Mouse (Mus musculus): Measurements from ENCODE around the gene Mroh2a.

- TF ChIP-seq POLR2A (IDR thresholded peaks at IDR 0.05; ENCODE audit: extremely low read depth, insufficient read depth, low read length): no peak
- TF ChIP-seq CTCF (IDR thresholded peaks at IDR 0.05; ENCODE audit: extremely low read depth, insufficient read depth, low read length): no peak
Observed at GRCm38 (mm10) chr1:88199996-88200395, 26.8 kb upstream of the Mroh2a start.

Measured in cortical plate, adult 2 months (tissue).